Mouse (Mus musculus) forebrain, embryonic 15.5 days (tissue): Measurements from ENCODE around the gene Taok1. TPM values are rescaled to one million over a fixed set of nuclear protein-coding genes. Genes with fewer than 3 reads are reported as not detected.
A peak's percentile ranks its signal among the peaks of the same experiment; 100 is the strongest.

Experiments
- ATAC-seq: fragments of 200-750 bp; cut with Nextera tagmentation; replicated peaks from 2 replicates; pipeline ENCODE4 v1.8.0; 2017; ENCODE audit warnings: mild to moderate bottlenecking, moderate TSS enrichment, moderate library complexity
- H3K27ac ChIP-seq: fragments of 300-500 bp; sonication (generic); replicated peaks from 2 replicates; pipeline ENCODE4 v1.5.1; 2015; ENCODE audit warnings: mild to moderate bottlenecking, inconsistent platforms
- H3K27me3 ChIP-seq: fragments of 300-500 bp; sonication (generic); 2 replicates; pipeline ENCODE4 v1.6.1; 2015; ENCODE audit warnings: inconsistent platforms
- H3K36me3 ChIP-seq: fragments of 300-500 bp; sonication (generic); 2 replicates; pipeline ENCODE4 v1.6.1; 2015; ENCODE audit warnings: mild to moderate bottlenecking, inconsistent platforms
- H3K4me1 ChIP-seq: fragments of 300-500 bp; sonication (generic); 2 replicates; pipeline ENCODE4 v1.6.1; 2015; ENCODE audit warnings: inconsistent platforms
- H3K4me2 ChIP-seq: fragments of 300-500 bp; sonication (generic); replicated peaks from 2 replicates; pipeline ENCODE4 v1.6.1; 2015; ENCODE audit warnings: mild to moderate bottlenecking, inconsistent platforms
- H3K4me3 ChIP-seq: fragments of 300-500 bp; sonication (generic); 2 replicates; pipeline ENCODE4 v1.5.1; 2015; ENCODE audit warnings: mild to moderate bottlenecking, inconsistent platforms
- H3K9ac ChIP-seq: fragments of 300-500 bp; sonication (generic); replicated peaks from 2 replicates; pipeline ENCODE4 v1.6.1; 2015; ENCODE audit warnings: mild to moderate bottlenecking, inconsistent platforms
- H3K9me3 ChIP-seq: fragments of 300-500 bp; sonication (generic); 2 replicates; pipeline ENCODE4 v1.6.1; 2016; ENCODE audit warnings: inconsistent platforms
- WGBS: fragments of 180-500 bp; shearing (Covaris S2); methylation state at CpG from one replicate; pipeline ENCODE4 v1.1.7; 2015; ENCODE audit warnings: mixed read lengths; 5-methylcytosine and 5-hydroxymethylcytosine counted together
- polyA plus RNA-seq: library from polyadenylated mRNA; unstranded; fragments of >200 nt; fragmentation: Nextera tagmentation; extraction: Ambion mirVana; gene quantifications from 2 replicates; pipeline ENCODE4 v1.2.1, GENCODE M21; 2015

Gene Taok1
- polyA plus RNA-seq, 1 experiment from 2014 or later = 28.9 TPM

DNA sequence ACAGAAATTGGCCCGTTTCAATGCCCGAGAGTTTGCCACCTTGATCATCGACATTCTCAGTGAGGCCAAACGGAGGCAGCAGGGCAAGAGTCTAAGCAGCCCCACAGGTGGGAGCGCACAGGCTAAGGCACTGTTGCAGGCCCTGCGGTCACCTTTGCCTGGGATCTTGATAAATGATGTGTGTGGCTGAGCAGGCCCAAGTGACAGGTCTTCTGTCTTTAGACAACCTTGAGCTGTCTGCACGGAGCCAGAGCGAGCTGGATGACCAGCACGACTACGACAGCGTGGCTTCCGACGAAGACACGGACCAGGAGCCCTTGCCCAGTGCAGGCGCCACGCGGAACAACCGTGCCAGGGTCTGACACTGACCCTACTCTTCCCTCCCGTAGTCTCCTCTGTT lies 103.2 kb downstream of the Taok1 start:
- H3K4me2 ChIP-seq = no peak overlapping the region
- peaks cover 73% of the 10 kb centered on the region for H3K36me3 ChIP-seq
- peaks cover 18% of the 10 kb centered on the region for H3K4me1 ChIP-seq
- no peaks in the 10 kb centered on the region for H3K27me3 ChIP-seq
- no peak overlapping the region for H3K9ac ChIP-seq
- ATAC-seq = no peak
- no peak overlapping the region for H3K4me3 ChIP-seq
- no peak overlapping the region for H3K27ac ChIP-seq
- H3K9me3 ChIP-seq = no peaks in the 10 kb centered on the region
- 96% methylated on average over 19 of the region's 19 CpGs for WGBS

DNA sequence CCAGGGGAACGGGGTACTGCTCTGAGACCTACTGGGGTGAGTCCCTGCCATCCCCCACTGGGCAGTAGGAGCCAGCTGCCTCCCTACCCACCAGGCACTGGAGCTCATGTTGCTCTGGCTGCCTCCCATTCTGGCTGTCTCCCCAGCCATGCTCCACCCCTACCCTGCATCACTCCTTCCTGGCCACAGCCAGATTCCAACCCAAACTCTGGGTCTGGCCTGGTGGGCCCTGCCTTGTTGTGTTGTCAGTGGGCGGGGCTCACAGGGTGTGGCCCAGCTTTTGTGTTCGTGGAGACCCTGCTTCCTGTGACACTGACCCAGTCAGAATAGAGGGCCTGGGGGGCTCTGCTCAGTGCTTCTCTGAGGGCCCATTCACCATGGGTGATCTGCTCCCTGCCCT lies 104.1 kb downstream of the Taok1 start:
- Histone ChIP-seq H3K36me3 (peaks cover 75% of the 10 kb centered on the region), H3K27me3 (no peaks in the 10 kb centered on the region), H3K9ac (no peak overlapping the region), H3K4me2 (no peak overlapping the region), H3K4me1 (peaks cover 21% of the 10 kb centered on the region), H3K9me3 (no peaks in the 10 kb centered on the region), H3K4me3 (no peak overlapping the region), H3K27ac (no peak overlapping the region)
- ATAC-seq = no peak
- whole genome bisulfite sequencing = 75% methylated on average over 3 of the region's 3 CpGs

DNA sequence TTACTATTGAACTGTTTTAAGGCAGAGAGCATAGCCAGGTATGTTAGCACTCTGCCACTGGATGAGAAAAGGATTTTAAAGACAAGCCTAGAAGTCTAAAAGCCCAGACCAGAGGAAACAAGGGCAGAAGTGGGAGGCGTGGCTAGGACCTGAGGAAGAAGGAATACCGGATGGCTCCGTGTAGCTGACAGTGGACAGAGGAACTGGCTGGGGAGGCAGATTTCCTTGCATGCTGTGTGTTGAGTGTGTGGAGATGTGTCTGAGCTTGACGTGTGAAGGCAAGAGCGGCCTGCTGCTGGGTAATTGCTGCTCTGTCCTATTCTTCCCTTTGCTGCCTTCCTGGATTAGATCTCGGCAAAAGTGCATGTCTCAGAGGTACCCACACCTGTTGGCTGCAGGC lies 105.1 kb downstream of the Taok1 start:
- H3K27ac ChIP-seq = no peak overlapping the region
- peaks cover 74% of the 10 kb centered on the region for H3K36me3 ChIP-seq
- WGBS = 88% methylated on average over 6 of the region's 6 CpGs
- H3K27me3 ChIP-seq = no peaks in the 10 kb centered on the region
- no peak overlapping the region for H3K4me3 ChIP-seq
- H3K4me2 ChIP-seq = no peak overlapping the region
- peaks cover 25% of the 10 kb centered on the region for H3K4me1 ChIP-seq
- ATAC-seq = no peak
- no peaks in the 10 kb centered on the region for H3K9me3 ChIP-seq
- no peak overlapping the region for H3K9ac ChIP-seq

DNA sequence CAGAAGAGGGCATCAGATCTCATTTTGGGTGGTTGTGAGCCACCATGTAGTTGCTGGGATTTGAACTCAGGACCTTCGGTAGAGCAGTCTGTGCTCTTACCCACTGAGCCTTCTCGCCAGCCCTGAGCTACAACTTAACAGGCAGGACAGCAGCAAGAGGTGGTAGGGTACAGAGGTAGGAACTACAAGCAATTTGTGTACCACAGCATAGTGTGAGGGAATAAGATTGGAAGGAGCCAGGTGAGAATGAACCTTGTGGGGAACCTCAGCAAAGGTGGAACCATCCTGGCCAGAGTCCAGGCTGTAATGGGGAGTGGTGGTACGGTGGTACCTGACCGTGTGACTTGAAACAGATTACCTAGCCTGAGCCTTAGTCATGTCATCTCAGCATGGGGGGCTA lies 105.6 kb downstream of the Taok1 start:
- Histone ChIP-seq H3K27me3 (no peaks in the 10 kb centered on the region), H3K27ac (no peak overlapping the region), H3K4me2 (no peak overlapping the region), H3K36me3 (peaks cover 69% of the 10 kb centered on the region), H3K4me3 (no peak overlapping the region), H3K9me3 (no peaks in the 10 kb centered on the region), H3K4me1 (peaks cover 29% of the 10 kb centered on the region), H3K9ac (no peak overlapping the region)
- no peak for ATAC-seq
- 94% methylated on average over 4 of the region's 4 CpGs for WGBS

DNA sequence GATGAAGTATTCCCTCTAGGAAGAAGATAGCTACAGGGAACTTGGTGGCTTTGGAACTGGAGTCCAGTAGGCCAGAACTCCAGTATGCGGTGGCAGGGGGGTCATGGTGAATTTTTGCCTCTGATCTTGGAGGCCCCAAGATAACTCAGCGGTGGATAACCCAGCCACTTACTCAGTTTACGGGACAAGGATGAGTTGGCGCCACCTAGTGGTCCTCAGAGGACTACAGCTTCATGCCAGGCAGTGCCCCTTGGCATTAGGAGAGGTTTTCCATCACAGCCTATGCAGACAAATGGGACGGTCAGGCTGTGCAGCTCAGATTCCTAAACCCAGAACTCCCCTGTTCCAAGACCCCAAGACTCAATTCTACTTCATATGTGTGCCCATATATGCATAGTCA lies 106.2 kb downstream of the Taok1 start:
- ATAC-seq = peak; percentile 38; the same call in 1 of the 2 replicates
- H3K9me3 ChIP-seq = no peaks in the 10 kb centered on the region
- H3K9ac ChIP-seq = no peak overlapping the region
- peaks cover 31% of the 10 kb centered on the region for H3K4me1 ChIP-seq
- no peak overlapping the region for H3K4me2 ChIP-seq
- no peaks in the 10 kb centered on the region for H3K27me3 ChIP-seq
- H3K4me3 ChIP-seq = no peak overlapping the region
- no peak overlapping the region for H3K27ac ChIP-seq
- WGBS = 19% methylated on average over 5 of the region's 5 CpGs
- peaks cover 64% of the 10 kb centered on the region for H3K36me3 ChIP-seq

DNA sequence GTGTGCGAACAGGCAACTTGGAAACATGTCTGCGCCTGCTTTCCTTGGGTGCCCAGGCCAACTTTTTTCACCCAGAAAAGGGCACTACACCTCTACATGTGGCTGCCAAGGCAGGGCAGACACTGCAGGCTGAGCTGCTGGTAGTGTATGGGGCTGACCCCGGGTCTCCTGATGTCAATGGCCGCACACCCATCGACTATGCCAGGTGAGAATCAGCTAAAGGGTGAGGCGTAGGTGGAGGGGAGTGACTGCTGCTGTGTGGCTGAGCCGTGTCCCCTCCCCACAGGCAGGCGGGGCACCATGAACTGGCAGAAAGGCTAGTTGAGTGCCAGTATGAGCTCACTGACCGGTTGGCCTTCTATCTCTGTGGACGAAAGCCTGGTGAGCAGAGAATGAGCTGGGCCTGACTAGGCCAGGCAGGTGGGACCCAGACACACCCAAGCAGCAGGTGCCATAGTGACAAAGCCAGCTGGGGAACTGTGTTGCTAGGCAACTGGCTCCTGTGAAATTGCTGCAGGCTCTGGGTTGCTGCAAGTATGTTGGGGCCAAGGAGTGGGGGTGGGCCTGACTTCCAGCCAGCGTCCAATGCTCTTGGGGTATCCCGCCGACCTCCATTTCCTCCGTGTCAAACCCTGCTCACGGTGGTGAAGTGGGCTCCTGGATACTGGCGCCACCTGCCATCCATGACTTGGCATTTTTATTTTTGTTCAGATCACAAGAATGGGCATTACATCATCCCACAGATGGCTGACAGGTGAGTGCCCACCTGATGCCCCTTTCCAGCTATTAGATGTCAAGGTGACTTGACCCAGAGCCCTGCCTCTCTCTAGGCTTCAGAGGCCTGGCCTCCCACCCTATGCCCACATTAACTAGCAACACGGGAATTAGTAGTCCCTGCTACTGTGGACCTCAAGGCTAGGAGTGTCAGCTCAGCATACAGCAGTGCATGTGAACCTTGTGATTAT lies 107.0 kb downstream of the Taok1 start:
- no peaks in the 10 kb centered on the region for H3K9me3 ChIP-seq
- H3K9ac ChIP-seq = no peak overlapping the region
- H3K27ac ChIP-seq = no peak overlapping the region
- no peak for ATAC-seq
- H3K4me1 ChIP-seq = peaks cover 31% of the 10 kb centered on the region
- no peak overlapping the region for H3K4me2 ChIP-seq
- H3K27me3 ChIP-seq = no peaks in the 10 kb centered on the region
- no peak overlapping the region for H3K4me3 ChIP-seq
- 77% methylated on average over 17 of the region's 17 CpGs for WGBS
- peaks cover 56% of the 10 kb centered on the region for H3K36me3 ChIP-seq

DNA sequence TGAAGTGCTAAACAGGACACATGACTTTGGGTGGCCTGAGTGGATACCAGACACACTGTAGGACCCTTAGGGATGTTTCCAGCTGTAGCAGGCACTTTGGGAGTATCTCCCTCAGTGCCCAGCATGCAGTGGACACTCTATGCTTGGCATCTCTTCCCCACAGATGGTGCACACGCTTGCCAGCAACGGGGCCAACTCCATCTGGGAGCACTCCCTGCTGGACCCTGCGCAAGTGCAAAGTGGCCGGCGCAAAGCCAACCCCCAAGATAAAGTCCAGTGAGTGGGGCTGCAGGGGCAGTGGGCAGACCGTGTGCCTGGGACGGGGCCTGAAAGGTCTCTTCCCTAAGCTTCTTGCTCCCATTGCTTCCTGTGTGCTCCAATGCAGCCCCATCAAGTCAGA lies 108.3 kb downstream of the Taok1 start:
- Histone ChIP-seq H3K4me1 (peaks cover 44% of the 10 kb centered on the region), H3K4me3 (no peak overlapping the region), H3K27me3 (no peaks in the 10 kb centered on the region), H3K9ac (no peak overlapping the region), H3K4me2 (no peak overlapping the region), H3K36me3 (peaks cover 43% of the 10 kb centered on the region), H3K9me3 (no peaks in the 10 kb centered on the region), H3K27ac (no peak overlapping the region)
- 89% methylated on average over 7 of the region's 7 CpGs for WGBS
- no peak for ATAC-seq

DNA sequence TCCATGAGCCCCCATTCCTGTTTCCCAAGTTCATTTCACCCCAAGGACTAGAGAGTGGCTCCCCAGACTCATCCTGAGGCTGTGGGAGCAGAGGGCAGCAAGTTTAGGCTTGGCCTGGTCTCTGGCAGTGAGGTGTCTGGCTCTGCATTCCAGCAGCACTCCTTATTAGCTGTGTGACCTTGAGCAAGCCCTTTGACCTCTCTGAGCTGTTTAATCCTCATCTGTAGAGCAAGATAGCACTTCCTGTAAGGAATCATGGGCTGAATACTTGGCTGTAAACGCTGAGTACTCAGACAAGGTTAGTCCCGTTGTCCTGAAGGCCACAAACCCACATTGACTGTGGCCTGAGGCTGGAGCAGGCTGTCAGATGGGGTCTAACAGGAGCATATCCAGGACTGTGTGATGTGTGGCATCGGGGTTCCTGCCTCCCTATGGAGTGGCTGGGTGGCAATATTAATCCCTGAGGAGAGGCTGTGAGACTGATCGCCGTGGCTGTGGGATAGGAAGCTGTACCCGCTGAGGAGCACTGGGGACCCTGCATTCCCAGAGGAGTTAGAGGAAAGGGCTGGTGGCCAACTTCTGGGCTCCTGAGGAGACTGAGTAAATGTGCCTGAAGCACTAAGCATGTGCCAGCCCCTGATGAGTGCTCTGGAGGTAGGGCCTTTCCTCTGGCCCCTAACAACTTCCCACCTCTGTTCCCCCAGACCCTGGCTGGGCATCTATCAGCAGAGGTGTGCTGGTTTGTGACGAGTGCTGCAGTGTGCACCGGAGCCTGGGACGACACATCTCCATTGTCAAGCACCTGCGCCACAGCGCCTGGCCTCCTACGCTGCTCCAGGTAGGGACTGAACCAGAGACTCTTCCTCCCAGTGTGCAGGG lies 109.1 kb downstream of the Taok1 start:
- Histone ChIP-seq H3K4me2 (no peak overlapping the region), H3K27me3 (no peaks in the 10 kb centered on the region), H3K36me3 (peaks cover 35% of the 10 kb centered on the region), H3K9ac (no peak overlapping the region), H3K27ac (peak overlapping the region; percentile 22; the same call in 1 of the 2 replicates), H3K4me3 (no peak overlapping the region), H3K9me3 (no peaks in the 10 kb centered on the region), H3K4me1 (peaks cover 50% of the 10 kb centered on the region)
- WGBS = 80% methylated on average over 12 of the region's 12 CpGs
- ATAC-seq = no peak

DNA sequence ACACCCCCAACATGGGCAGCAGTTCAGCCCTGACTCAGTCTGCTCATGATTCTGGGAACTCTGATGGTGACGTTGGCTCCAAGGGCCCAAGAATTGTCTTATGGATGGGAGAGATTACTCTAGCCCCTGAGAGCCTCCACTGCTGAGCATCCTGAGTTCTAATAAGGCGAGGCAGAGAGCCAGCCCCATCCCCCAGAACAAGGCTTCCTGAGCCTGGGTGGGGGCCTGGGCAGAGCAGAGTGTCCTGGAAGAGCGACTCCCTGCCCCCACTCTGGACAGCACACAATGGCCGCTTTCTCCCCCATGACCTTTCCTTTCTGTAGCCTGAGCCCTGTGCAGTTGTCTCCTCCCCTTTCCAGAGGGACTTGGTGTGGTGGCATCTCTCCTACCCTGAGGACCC lies 109.8 kb downstream of the Taok1 start:
- Histone ChIP-seq H3K4me3 (no peak overlapping the region), H3K4me1 (peaks cover 50% of the 10 kb centered on the region), H3K9ac (no peak overlapping the region), H3K27me3 (no peaks in the 10 kb centered on the region), H3K36me3 (peaks cover 28% of the 10 kb centered on the region), H3K9me3 (no peaks in the 10 kb centered on the region), H3K4me2 (no peak overlapping the region), H3K27ac (peak overlapping the region; percentile 22; the same call in 1 of the 2 replicates)
- ATAC-seq = no peak
- 49% methylated on average over 4 of the region's 4 CpGs for WGBS

DNA sequence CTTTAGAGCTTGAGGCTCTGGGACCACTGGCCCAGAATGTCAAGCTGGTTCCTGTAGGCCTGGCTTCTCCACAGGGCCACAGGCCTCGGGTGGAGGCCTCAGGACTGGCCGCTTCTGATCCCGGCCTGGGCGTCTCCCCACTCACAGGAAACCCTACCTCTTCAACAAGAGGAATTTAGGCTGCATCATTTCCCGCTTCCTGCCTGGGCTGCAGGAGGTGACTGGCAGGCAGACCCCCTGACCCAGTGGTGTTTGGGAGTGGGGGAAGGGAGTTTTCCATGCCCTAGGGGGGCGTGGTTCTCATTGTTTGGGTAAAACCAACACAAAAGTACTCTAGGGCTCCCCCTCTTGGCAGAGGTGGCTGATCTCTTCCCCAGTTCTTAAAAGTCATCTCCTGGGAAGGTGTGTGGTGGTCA lies 110.3 kb downstream of the Taok1 start:
- Histone ChIP-seq H3K27ac (0 out of 2 replicates have a peak overlapping the region, but pooled peaks have one; percentile 52), H3K27me3 (no peaks in the 10 kb centered on the region), H3K9ac (no peak overlapping the region), H3K4me2 (no peak overlapping the region), H3K36me3 (peaks cover 23% of the 10 kb centered on the region), H3K9me3 (no peaks in the 10 kb centered on the region), H3K4me1 (peaks cover 55% of the 10 kb centered on the region), H3K4me3 (no peak overlapping the region)
- no peak for ATAC-seq
- 22% methylated on average over 6 of the region's 6 CpGs for WGBS

DNA sequence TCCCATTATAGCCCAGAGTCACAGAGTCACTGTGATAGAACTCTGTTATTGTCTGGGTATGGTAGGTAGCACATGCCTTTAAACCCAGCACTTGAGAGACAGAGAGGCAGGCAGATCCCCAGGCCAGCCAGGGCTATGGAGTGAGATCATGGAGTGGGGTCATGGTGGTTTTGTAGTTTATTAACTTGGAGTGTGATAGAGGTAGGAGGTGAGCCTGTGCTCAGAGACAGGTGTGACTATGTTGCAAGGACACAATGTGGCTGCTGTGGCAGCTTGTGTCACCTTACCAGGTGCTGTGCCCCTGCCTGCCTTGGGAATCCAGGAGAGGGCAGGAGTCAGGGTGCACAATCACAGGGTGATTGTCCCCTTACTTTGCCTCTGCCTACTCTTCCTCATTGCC lies 112.1 kb downstream of the Taok1 start:
- Histone ChIP-seq H3K4me1 (peaks cover 68% of the 10 kb centered on the region), H3K27me3 (no peaks in the 10 kb centered on the region), H3K4me2 (0 out of 2 replicates have a peak overlapping the region, but pooled peaks have one; percentile 89), H3K4me3 (0 out of 2 replicates have a peak overlapping the region, but pooled peaks have one; percentile 93), H3K27ac (no peak overlapping the region), H3K36me3 (peaks cover 12% of the 10 kb centered on the region; the same call in 1 of the 2 replicates), H3K9ac (peak overlapping the region; percentile 97; the same call in 1 of the 2 replicates), H3K9me3 (no peaks in the 10 kb centered on the region)
- ATAC-seq = no peak

DNA sequence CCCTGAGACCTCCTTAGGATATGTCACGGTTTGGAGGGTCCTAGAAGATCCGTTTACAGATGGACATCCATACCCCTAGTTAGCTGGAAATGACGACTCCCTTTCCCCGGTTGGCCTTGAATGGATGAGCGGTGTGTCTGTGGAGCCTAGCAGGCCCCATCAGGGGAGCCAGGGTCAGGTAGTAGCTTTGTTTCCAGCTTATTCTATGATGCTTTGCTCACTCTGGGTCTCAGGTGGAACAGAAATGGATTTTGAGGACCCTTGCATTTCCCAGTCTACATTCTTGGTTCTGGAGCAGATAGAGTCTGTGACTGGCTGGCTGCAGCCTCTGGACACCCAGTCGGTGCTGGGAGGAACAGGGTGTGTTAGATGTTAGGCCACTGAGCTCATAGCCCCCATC lies 112.8 kb downstream of the Taok1 start:
- 78% methylated on average over 6 of the region's 6 CpGs for WGBS
- Histone ChIP-seq H3K36me3 (peaks cover 6% of the 10 kb centered on the region; the same call in 1 of the 2 replicates), H3K27me3 (no peaks in the 10 kb centered on the region), H3K27ac (no peak overlapping the region), H3K9ac (peak overlapping the region; percentile 97), H3K4me2 (peak overlapping the region; percentile 89), H3K4me3 (peak overlapping the region; percentile 93), H3K4me1 (peaks cover 71% of the 10 kb centered on the region), H3K9me3 (no peaks in the 10 kb centered on the region)
- no peak for ATAC-seq
